Mouse (Mus musculus) ovary, adult 10 weeks (tissue): ENCODE data around the gene Tmem117. TPM values are rescaled to one million over a fixed set of nuclear protein-coding genes. Genes with fewer than 3 reads are reported as not detected.

Experiments used
- polyA plus RNA-seq: library from polyadenylated mRNA; stranded (reverse); fragments of 350-450 nt; fragmentation: Illumina TruSeq; extraction: RNeasy Lipid Tissue Mini Kit (QIAGEN cat#74804); gene quantifications from one replicate; pipeline ENCODE4 v1.2.3, GENCODE M21; 2014

The Tmem117 gene
- 12.7 TPM for polyA plus RNA-seq

DNA sequence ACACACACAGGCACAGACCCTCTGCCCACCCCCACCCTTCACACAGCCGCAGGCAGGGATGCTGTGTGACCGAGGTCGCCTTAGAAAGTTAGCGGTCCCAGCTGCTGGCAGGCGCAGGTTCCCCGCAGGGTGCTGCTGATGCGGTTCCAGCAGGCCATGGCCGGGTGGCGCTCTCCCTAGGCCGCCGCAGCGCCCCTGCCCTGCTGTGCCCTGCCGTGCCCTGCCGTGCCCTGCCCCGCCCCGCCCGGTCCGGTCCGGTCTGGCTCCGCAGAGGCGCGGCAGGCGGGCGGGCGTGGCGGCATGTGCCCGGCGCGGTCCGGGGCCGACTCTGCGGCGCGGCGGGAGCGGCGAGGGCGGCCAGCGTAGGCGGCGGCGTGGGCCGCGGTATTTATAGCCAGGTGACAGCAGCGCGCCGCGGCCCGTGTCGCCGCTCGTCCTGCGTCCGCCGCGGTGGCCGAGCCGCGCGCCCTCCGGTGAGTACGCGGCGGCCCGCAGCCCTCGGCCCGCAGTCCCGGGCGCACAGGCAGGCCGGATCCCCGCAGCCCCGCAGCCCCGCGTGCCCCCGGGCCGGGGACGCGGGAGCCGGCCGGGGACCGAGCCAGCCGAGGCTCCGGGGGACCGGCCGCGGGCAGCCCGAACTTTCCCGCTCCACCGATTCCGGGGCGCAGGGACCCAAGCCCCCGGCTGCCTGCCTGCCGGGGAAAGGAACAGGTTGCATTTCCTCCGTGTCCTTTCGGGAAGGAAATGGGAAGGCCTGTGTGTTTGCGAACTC lies at the start of gene Tmem117:
TSS of gene Tmem117 (plus strand) at position 403 of the 772 bp plus-strand sequence.

DNA sequence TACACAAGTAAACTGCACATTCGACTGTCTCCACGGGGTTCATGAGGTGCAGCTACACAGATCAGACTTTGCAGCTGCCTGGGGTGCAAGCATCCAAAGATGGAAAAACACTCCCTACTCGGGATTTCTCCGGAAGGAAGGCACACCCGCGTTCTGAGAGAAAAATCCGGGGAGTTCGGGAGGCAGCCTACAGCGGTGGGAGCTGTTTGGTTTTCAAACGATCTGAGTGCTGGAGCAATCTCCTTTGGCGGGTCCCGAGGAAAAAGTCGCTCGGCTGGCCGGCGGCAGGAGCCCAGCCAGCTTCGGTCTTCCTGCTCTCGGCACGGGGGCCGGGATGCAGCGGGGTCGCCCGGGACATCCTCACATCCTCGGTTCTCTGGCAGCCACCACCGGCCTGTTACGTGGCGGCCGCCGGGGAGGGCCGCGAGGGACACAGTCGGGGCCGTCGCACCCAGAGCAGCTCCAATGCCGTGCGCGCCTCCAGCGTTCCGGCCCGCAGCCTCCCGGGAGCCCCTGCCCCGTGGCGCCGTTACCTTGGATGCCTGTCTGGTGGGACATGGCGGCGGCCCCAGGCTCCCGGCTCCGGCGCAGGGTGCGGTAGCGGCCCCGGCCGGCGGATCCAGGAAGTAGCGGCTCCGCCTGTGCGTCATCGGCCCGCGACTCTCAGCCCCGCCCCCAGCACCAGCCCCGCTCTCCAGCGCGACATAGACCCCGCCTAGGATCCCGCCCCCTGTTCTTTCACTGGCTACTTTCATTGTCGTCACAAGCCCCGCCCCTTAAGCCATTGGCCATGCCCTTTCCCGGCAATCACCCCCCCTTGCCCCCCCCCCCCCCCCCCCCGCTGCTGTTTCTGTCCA lies 39.6 kb upstream of the Tmem117 start, which contains the start of gene Twf1:
TSS of gene Twf1 (minus strand) at position 671 of the 857 bp plus-strand sequence.

Other genes with a start within 250 kb of the Tmem117 start
- 0.09 TPM for gene Adamts20, start 163.8 kb upstream of the Tmem117 start, polyA plus RNA-seq
- gene Pus7l, start 85.7 kb upstream of the Tmem117 start, polyA plus RNA-seq = 5.2 TPM
- gene Irak4, start 85.6 kb upstream of the Tmem117 start, polyA plus RNA-seq = 4.5 TPM
- gene Twf1, start 39.3 kb upstream of the Tmem117 start, polyA plus RNA-seq = 145 TPM